Mouse (Mus musculus): ENCODE measurements at regions not wholly inside any gene's neighbourhood (a gene's known extent, or its start where the extent isn't known, plus 50 kb on each side); places are given as distances from the start of the nearest gene placed in this dataset.

- Histone ChIP-seq H3K4me1 (ENCODE audit: control insufficient read depth, insufficient read depth, low read length) (no peaks in the 10 kb centered on the region), H3K4me3 (ENCODE audit: low read depth, low read length) (no peak overlapping the region), H3K4me2 (ENCODE audit: low read depth, low read length) (no peak overlapping the region), H3K27ac (replicated peaks; ENCODE audit: low read depth, low read length) (no peak overlapping the region), H3K9ac (replicated peaks; ENCODE audit: low read length) (no peak overlapping the region), H3K9me3 (replicated peaks; ENCODE audit: control insufficient read depth, low read length) (no peaks in the 10 kb centered on the region), H3K27me3 (ENCODE audit: control insufficient read depth, insufficient read depth, low read length) (no peaks in the 10 kb centered on the region), H3K36me3 (replicated peaks; ENCODE audit: control insufficient read depth, insufficient read depth, low read depth, low read length) (no peaks in the 10 kb centered on the region)
- DNase-seq (ENCODE audit: low spot score) (no peak), ATAC-seq (replicated peaks; ENCODE audit: insufficient number of reproducible peaks, low FRiP score, low TSS enrichment, low read depth) (no peak)
- WGBS = 82% methylated on average over 5 of the region's 5 CpGs
These were observed 182.4 kb upstream of the Gm4791 start for GRCm38 (mm10) chr9:46816126-46816525.

GRCm38 (mm10) chr9:46814478-46815241 lies 183.9 kb upstream of the Gm4791 start:
- ATAC-seq (replicated peaks; ENCODE audit: insufficient number of reproducible peaks, low FRiP score, low TSS enrichment, low read depth) (peak; percentile 72), DNase-seq (ENCODE audit: low spot score) (peak; percentile 86)
- peak overlapping the region; percentile 47 for H3K9ac ChIP-seq (replicated peaks; ENCODE audit: low read length)
- H3K27me3 ChIP-seq (ENCODE audit: control insufficient read depth, insufficient read depth, low read length) = no peaks in the 10 kb centered on the region
- peak overlapping the region; percentile 21; the same call in 1 of the 2 replicates for H3K4me3 ChIP-seq (ENCODE audit: low read depth, low read length)
- no peak overlapping the region for H3K27ac ChIP-seq (replicated peaks; ENCODE audit: low read depth, low read length)
- no peaks in the 10 kb centered on the region for H3K36me3 ChIP-seq (replicated peaks; ENCODE audit: control insufficient read depth, insufficient read depth, low read depth, low read length)
- H3K9me3 ChIP-seq (replicated peaks; ENCODE audit: control insufficient read depth, low read length) = no peaks in the 10 kb centered on the region
- no peaks in the 10 kb centered on the region for H3K4me1 ChIP-seq (ENCODE audit: control insufficient read depth, insufficient read depth, low read length)
- WGBS = 11% methylated on average over 22 of the region's 22 CpGs
- peak overlapping the region; percentile 57 for H3K4me2 ChIP-seq (ENCODE audit: low read depth, low read length)

GRCm38 (mm10) chr9:46810266-46810665 lies 188.3 kb upstream of the Gm4791 start:
- Histone ChIP-seq H3K9ac (replicated peaks; ENCODE audit: low read length) (no peak overlapping the region), H3K4me1 (ENCODE audit: control insufficient read depth, insufficient read depth, low read length) (no peaks in the 10 kb centered on the region), H3K9me3 (replicated peaks; ENCODE audit: control insufficient read depth, low read length) (no peaks in the 10 kb centered on the region), H3K4me2 (ENCODE audit: low read depth, low read length) (no peak overlapping the region), H3K27ac (replicated peaks; ENCODE audit: low read depth, low read length) (no peak overlapping the region), H3K4me3 (ENCODE audit: low read depth, low read length) (no peak overlapping the region), H3K36me3 (replicated peaks; ENCODE audit: control insufficient read depth, insufficient read depth, low read depth, low read length) (no peaks in the 10 kb centered on the region), H3K27me3 (ENCODE audit: control insufficient read depth, insufficient read depth, low read length) (no peaks in the 10 kb centered on the region)
- ATAC-seq (replicated peaks; ENCODE audit: insufficient number of reproducible peaks, low FRiP score, low TSS enrichment, low read depth) (no peak), DNase-seq (ENCODE audit: low spot score) (no peak)
- 80% methylated on average over 7 of the region's 7 CpGs for WGBS

GRCm38 (mm10) chr9:46795446-46795845 lies 203.1 kb upstream of the Gm4791 start:
- Histone ChIP-seq H3K27ac (replicated peaks; ENCODE audit: low read depth, low read length) (no peak overlapping the region), H3K9ac (replicated peaks; ENCODE audit: low read length) (no peak overlapping the region), H3K4me3 (ENCODE audit: low read depth, low read length) (no peak overlapping the region), H3K4me1 (ENCODE audit: control insufficient read depth, insufficient read depth, low read length) (no peaks in the 10 kb centered on the region), H3K36me3 (replicated peaks; ENCODE audit: control insufficient read depth, insufficient read depth, low read depth, low read length) (no peaks in the 10 kb centered on the region), H3K4me2 (ENCODE audit: low read depth, low read length) (no peak overlapping the region), H3K27me3 (ENCODE audit: control insufficient read depth, insufficient read depth, low read length) (no peaks in the 10 kb centered on the region), H3K9me3 (replicated peaks; ENCODE audit: control insufficient read depth, low read length) (no peaks in the 10 kb centered on the region)
- 59% methylated on average over 11 of the region's 11 CpGs for WGBS
- ATAC-seq (replicated peaks; ENCODE audit: insufficient number of reproducible peaks, low FRiP score, low TSS enrichment, low read depth) (no peak), DNase-seq (ENCODE audit: low spot score) (peak; percentile 35)

DNA sequence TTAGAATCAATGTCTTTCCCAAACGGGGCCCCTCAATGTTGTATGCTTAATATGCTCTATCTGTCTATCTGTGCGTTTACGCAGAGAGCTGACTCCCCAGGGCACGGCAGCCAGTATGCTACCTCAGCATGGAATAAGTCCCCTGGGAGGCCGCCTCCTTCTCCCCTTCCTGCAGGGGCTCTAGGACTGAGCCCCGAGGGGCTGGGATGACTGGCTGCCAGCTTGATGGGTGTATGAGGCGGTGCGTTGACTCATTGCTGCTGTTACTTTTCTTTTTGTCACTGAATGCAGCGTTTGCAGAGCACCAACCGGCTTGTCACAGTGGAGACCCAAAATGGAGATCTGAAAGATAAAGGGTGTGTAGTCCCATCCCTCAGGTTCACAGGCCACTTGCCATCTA lies 209.5 kb upstream of the Gm4791 start:
- H3K27me3 ChIP-seq (ENCODE audit: control insufficient read depth, insufficient read depth, low read length) = no peaks in the 10 kb centered on the region
- 75% methylated on average over 10 of the region's 10 CpGs for WGBS
- ATAC-seq (replicated peaks; ENCODE audit: insufficient number of reproducible peaks, low FRiP score, low TSS enrichment, low read depth) (no peak), DNase-seq (ENCODE audit: low spot score) (no peak)
- no peak overlapping the region for H3K9ac ChIP-seq (replicated peaks; ENCODE audit: low read length)
- H3K9me3 ChIP-seq (replicated peaks; ENCODE audit: control insufficient read depth, low read length) = no peaks in the 10 kb centered on the region
- no peaks in the 10 kb centered on the region for H3K4me1 ChIP-seq (ENCODE audit: control insufficient read depth, insufficient read depth, low read length)
- H3K4me2 ChIP-seq (ENCODE audit: low read depth, low read length) = no peak overlapping the region
- H3K27ac ChIP-seq (replicated peaks; ENCODE audit: low read depth, low read length) = no peak overlapping the region
- no peak overlapping the region for H3K4me3 ChIP-seq (ENCODE audit: low read depth, low read length)
- no peaks in the 10 kb centered on the region for H3K36me3 ChIP-seq (replicated peaks; ENCODE audit: control insufficient read depth, insufficient read depth, low read depth, low read length)

DNA sequence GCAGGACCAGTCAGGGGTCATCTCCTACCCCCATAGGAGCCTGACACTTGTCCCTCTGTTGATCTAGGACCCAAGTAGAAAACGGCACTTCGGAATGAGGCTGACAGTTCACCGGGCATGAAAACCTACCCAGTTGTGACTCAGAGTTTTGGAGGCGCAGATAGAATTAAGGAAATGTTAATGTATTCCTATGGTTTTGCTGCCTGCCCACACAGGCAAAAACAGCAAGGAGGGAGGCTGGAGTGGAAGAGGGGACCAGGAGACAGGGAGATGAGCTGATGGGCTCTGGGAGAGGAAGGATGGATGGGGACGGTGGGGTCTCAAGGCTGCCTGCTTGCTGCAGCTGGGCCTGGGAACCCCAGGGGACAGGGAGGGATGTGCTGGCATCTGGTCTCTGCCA lies 210.1 kb upstream of the Gm4791 start:
- H3K4me1 ChIP-seq (ENCODE audit: control insufficient read depth, insufficient read depth, low read length) = no peaks in the 10 kb centered on the region
- H3K27ac ChIP-seq (replicated peaks; ENCODE audit: low read depth, low read length) = no peak overlapping the region
- H3K36me3 ChIP-seq (replicated peaks; ENCODE audit: control insufficient read depth, insufficient read depth, low read depth, low read length) = no peaks in the 10 kb centered on the region
- H3K4me2 ChIP-seq (ENCODE audit: low read depth, low read length) = no peak overlapping the region
- H3K9ac ChIP-seq (replicated peaks; ENCODE audit: low read length) = no peak overlapping the region
- H3K9me3 ChIP-seq (replicated peaks; ENCODE audit: control insufficient read depth, low read length) = no peaks in the 10 kb centered on the region
- 90% methylated on average over 5 of the region's 5 CpGs for WGBS
- H3K4me3 ChIP-seq (ENCODE audit: low read depth, low read length) = no peak overlapping the region
- no peak for DNase-seq (ENCODE audit: low spot score)
- no peaks in the 10 kb centered on the region for H3K27me3 ChIP-seq (ENCODE audit: control insufficient read depth, insufficient read depth, low read length)
- no peak for ATAC-seq (replicated peaks; ENCODE audit: insufficient number of reproducible peaks, low FRiP score, low TSS enrichment, low read depth)

GRCm38 (mm10) chr9:46784355-46784975 lies 214.1 kb upstream of the Gm4791 start:
- ATAC-seq (replicated peaks; ENCODE audit: insufficient number of reproducible peaks, low FRiP score, low TSS enrichment, low read depth) (no peak), DNase-seq (ENCODE audit: low spot score) (peak; percentile 6)
- no peak overlapping the region for H3K4me3 ChIP-seq (ENCODE audit: low read depth, low read length)
- H3K9ac ChIP-seq (replicated peaks; ENCODE audit: low read length) = no peak overlapping the region
- WGBS = 72% methylated on average over 17 of the region's 17 CpGs
- H3K4me1 ChIP-seq (ENCODE audit: control insufficient read depth, insufficient read depth, low read length) = no peaks in the 10 kb centered on the region
- H3K27ac ChIP-seq (replicated peaks; ENCODE audit: low read depth, low read length) = no peak overlapping the region
- H3K36me3 ChIP-seq (replicated peaks; ENCODE audit: control insufficient read depth, insufficient read depth, low read depth, low read length) = no peaks in the 10 kb centered on the region
- no peaks in the 10 kb centered on the region for H3K9me3 ChIP-seq (replicated peaks; ENCODE audit: control insufficient read depth, low read length)
- H3K27me3 ChIP-seq (ENCODE audit: control insufficient read depth, insufficient read depth, low read length) = no peaks in the 10 kb centered on the region
- H3K4me2 ChIP-seq (ENCODE audit: low read depth, low read length) = no peak overlapping the region

- H3K9ac ChIP-seq (replicated peaks; ENCODE audit: low read length) = no peak overlapping the region
- WGBS = 86% methylated on average over 12 of the region's 12 CpGs
- DNase-seq (ENCODE audit: low spot score) (no peak), ATAC-seq (replicated peaks; ENCODE audit: insufficient number of reproducible peaks, low FRiP score, low TSS enrichment, low read depth) (no peak)
- no peak overlapping the region for H3K27ac ChIP-seq (replicated peaks; ENCODE audit: low read depth, low read length)
- H3K4me2 ChIP-seq (ENCODE audit: low read depth, low read length) = no peak overlapping the region
- no peaks in the 10 kb centered on the region for H3K27me3 ChIP-seq (ENCODE audit: control insufficient read depth, insufficient read depth, low read length)
- no peaks in the 10 kb centered on the region for H3K36me3 ChIP-seq (replicated peaks; ENCODE audit: control insufficient read depth, insufficient read depth, low read depth, low read length)
- no peaks in the 10 kb centered on the region for H3K9me3 ChIP-seq (replicated peaks; ENCODE audit: control insufficient read depth, low read length)
- no peak overlapping the region for H3K4me3 ChIP-seq (ENCODE audit: low read depth, low read length)
- no peaks in the 10 kb centered on the region for H3K4me1 ChIP-seq (ENCODE audit: control insufficient read depth, insufficient read depth, low read length)
These were observed 214.8 kb upstream of the Gm4791 start for GRCm38 (mm10) chr9:46783597-46784354.
